Comparison of ENCODE assay signal across 8 mouse cellular contexts in genomic region chr4:156203413-156204131, GRCm38 (mm10). TPM values are rescaled to one million over a fixed set of nuclear protein-coding genes. Genes with fewer than 3 reads are reported as not detected.
A peak's percentile ranks its signal among the peaks of the same experiment; 100 is the strongest.
DNase-seq lines count a peak whose midpoint lies in the region; ATAC-seq lines count a peak whose summit lies in the region.

No protein-coding gene starts in this region.

- peaks cover 43% of the 10 kb centered on the region for H3K4me1 ChIP-seq in forebrain, embryonic 10.5 days
- peaks cover 13% of the 10 kb centered on the region for H3K4me1 ChIP-seq in intestine, embryonic 16.5 days (ENCODE audit: control insufficient read depth, insufficient read depth, low read length)

- H3K27me3 ChIP-seq in forebrain, embryonic 10.5 days (ENCODE audit: poor library complexity, severe bottlenecking), result peaks cover 31% of the 10 kb centered on the region
- H3K27me3 ChIP-seq in intestine, embryonic 16.5 days (replicated peaks; ENCODE audit: control insufficient read depth, insufficient read depth, low read length), result peaks cover 23% of the 10 kb centered on the region

- H3K4me2 ChIP-seq in intestine, embryonic 16.5 days (ENCODE audit: low read depth, low read length), result peak overlapping the region; percentile 96

- intact Hi-C loops in heart, postnatal 25 days (cut with DNase I), result loop anchor here (2.0 kb wide), 1 partner anchor 31 kb away; the partner anchor contains the start of gene Plekhn1

- ATAC-seq in intestine, embryonic 16.5 days, result peak; percentile 46
- ATAC-seq in megakaryocyte progenitor cell, adult 5-6 weeks (replicated peaks; ENCODE audit: poor library complexity), result peak; percentile 15

- peak; percentile 95 for DNase-seq in heart, adult 11 months
- DNase-seq in heart, postnatal 25 days (ENCODE audit: low spot score), result no peak
- DNase-seq in T-cell, adult 2 months (ENCODE audit: low spot score), result peak; percentile 26
- no peak for DNase-seq in forebrain, embryonic 10.5 days (ENCODE audit: extremely low spot score, low spot score)
- DNase-seq in thymus, postnatal 4 days, result peak; percentile 56
- no peak for DNase-seq in right cerebral cortex, adult 18-20 months

- peak overlapping the region; percentile 73 for H3K4me3 ChIP-seq in forebrain, embryonic 10.5 days
- H3K4me3 ChIP-seq in intestine, embryonic 16.5 days (ENCODE audit: low read length), result peak overlapping the region; percentile 63

- peak overlapping the region; percentile 66 for H3K9ac ChIP-seq in intestine, embryonic 16.5 days (ENCODE audit: low read depth, low read length)

- peaks cover 21% of the 10 kb centered on the region for H3K36me3 ChIP-seq in forebrain, embryonic 10.5 days (replicated peaks)
- no peaks in the 10 kb centered on the region for H3K36me3 ChIP-seq in intestine, embryonic 16.5 days (ENCODE audit: control insufficient read depth, insufficient read depth, low read length)

- peak overlapping the region; percentile 91 for H3K27ac ChIP-seq in forebrain, embryonic 10.5 days
- H3K27ac ChIP-seq in intestine, embryonic 16.5 days (ENCODE audit: low read length), result peak overlapping the region; percentile 66

- no peaks in the 10 kb centered on the region for H3K9me3 ChIP-seq in forebrain, embryonic 10.5 days
- H3K9me3 ChIP-seq in intestine, embryonic 16.5 days (ENCODE audit: control insufficient read depth, low read length), result no peaks in the 10 kb centered on the region

- WGBS in forebrain, embryonic 10.5 days, result 0% methylated on average over 49 of the region's 49 CpGs
- under 1% methylated on average over 49 of the region's 49 CpGs for WGBS in intestine, embryonic 16.5 days

RNA-seq across cellular contexts. Expression of gene AW011738, which starts 0.5 kb away (rescaled TPM):
- total RNA-seq in heart, postnatal 25 days (2021), result 1 to 10 TPM; 6.3 to 6.9 TPM
- polyA plus RNA-seq in forebrain, embryonic 10.5 days (2016; fragmentation: Nextera tagmentation; extraction: Ambion mirVana), result 3.9 and 4.4 TPM in 2 replicates
- polyA plus RNA-seq in intestine, embryonic 16.5 days (2015; fragmentation: Nextera tagmentation; extraction: Ambion mirVana), result 2.1 and 2.3 TPM in 2 replicates
- 0.46 and 0.62 TPM in 2 replicates for total RNA-seq in megakaryocyte progenitor cell, adult 5-6 weeks (2015)
- 0.07 and 0.12 TPM in 2 replicates for total RNA-seq in megakaryocyte progenitor cell, adult 5-6 weeks (2017)

RNA-seq across cellular contexts. Expression of gene Isg15, which starts 3.0 kb away (rescaled TPM):
- 1 to 10 TPM; 3.2 to 4.5 TPM for total RNA-seq in heart, postnatal 25 days (2021)
- 0.38 and 0.43 TPM in 2 replicates for polyA plus RNA-seq in forebrain, embryonic 10.5 days (2016; fragmentation: Nextera tagmentation; extraction: Ambion mirVana)
- polyA plus RNA-seq in intestine, embryonic 16.5 days (2015; fragmentation: Nextera tagmentation; extraction: Ambion mirVana), result 1.8 and 2.9 TPM in 2 replicates
- total RNA-seq in megakaryocyte progenitor cell, adult 5-6 weeks (2015), result 1.2 and 2.1 TPM in 2 replicates
- 0.79 TPM in 1 of 2 replicates, not detected in the other for total RNA-seq in megakaryocyte progenitor cell, adult 5-6 weeks (2017)

RNA-seq across cellular contexts. Expression of gene Agrn, which starts 6.3 kb away (rescaled TPM):
- total RNA-seq in heart, postnatal 25 days (2021), result 10 to 100 TPM; 35.3 to 40.4 TPM
- 58.3 and 62.0 TPM in 2 replicates for polyA plus RNA-seq in forebrain, embryonic 10.5 days (2016; fragmentation: Nextera tagmentation; extraction: Ambion mirVana)
- polyA plus RNA-seq in intestine, embryonic 16.5 days (2015; fragmentation: Nextera tagmentation; extraction: Ambion mirVana), result 35.9 and 38.0 TPM in 2 replicates
- 4.8 and 5.8 TPM in 2 replicates for total RNA-seq in megakaryocyte progenitor cell, adult 5-6 weeks (2015)
- 1.9 and 2.0 TPM in 2 replicates for total RNA-seq in megakaryocyte progenitor cell, adult 5-6 weeks (2017)

RNA-seq across cellular contexts. Expression of gene Perm1, which starts 12.1 kb away (rescaled TPM):
- 100 to 1,000 TPM; 227 to 246 TPM for total RNA-seq in heart, postnatal 25 days (2021)
- 1.1 TPM in 2 replicates for polyA plus RNA-seq in forebrain, embryonic 10.5 days (2016; fragmentation: Nextera tagmentation; extraction: Ambion mirVana)
- polyA plus RNA-seq in intestine, embryonic 16.5 days (2015; fragmentation: Nextera tagmentation; extraction: Ambion mirVana), result 0.20 and 0.35 TPM in 2 replicates
- 0.12 TPM in 1 of 2 replicates, not detected in the other for total RNA-seq in megakaryocyte progenitor cell, adult 5-6 weeks (2015)
- total RNA-seq in megakaryocyte progenitor cell, adult 5-6 weeks (2017), result 0.08 TPM in 1 of 2 replicates, not detected in the other

RNA-seq across cellular contexts. Expression of gene Plekhn1, which starts 31.1 kb away (rescaled TPM):
- total RNA-seq in heart, postnatal 25 days (2021), result 10 to 100 TPM; 10.5 to 10.6 TPM
- 21.9 and 23.1 TPM in 2 replicates for polyA plus RNA-seq in forebrain, embryonic 10.5 days (2016; fragmentation: Nextera tagmentation; extraction: Ambion mirVana)
- polyA plus RNA-seq in intestine, embryonic 16.5 days (2015; fragmentation: Nextera tagmentation; extraction: Ambion mirVana), result 11.7 and 13.8 TPM in 2 replicates
- total RNA-seq in megakaryocyte progenitor cell, adult 5-6 weeks (2015), result 11.6 and 18.4 TPM in 2 replicates
- 12.8 and 15.5 TPM in 2 replicates for total RNA-seq in megakaryocyte progenitor cell, adult 5-6 weeks (2017)

Comparison
In these comparisons a context has a peak if more than half of its experiments do, and no peak if none do; other contexts are left out.
1. DNase-seq: peak in heart, adult 11 months (single experiment), T-cell, adult 2 months (single experiment) and thymus, postnatal 4 days (single experiment); none in heart, postnatal 25 days (single experiment), forebrain, embryonic 10.5 days (single experiment) and right cerebral cortex, adult 18-20 months (single experiment).
2. RNA of gene AW011738, which starts 0.5 kb away (total RNA-seq): 6.3 to 6.9 TPM in heart, postnatal 25 days; 0.07 to 0.62 TPM in megakaryocyte progenitor cell, adult 5-6 weeks; every median in the first group is over 4 times any median in the second.
3. RNA of gene Agrn, which starts 6.3 kb away (total RNA-seq): 35.3 to 40.4 TPM in heart, postnatal 25 days; 1.9 to 5.8 TPM in megakaryocyte progenitor cell, adult 5-6 weeks; every median in the first group is over 4 times any median in the second.